Mouse (Mus musculus) heart, embryonic 13.5 days (tissue): ENCODE measurements at regions not wholly inside any gene's neighbourhood (a gene's known extent, or its start where the extent isn't known, plus 50 kb on each side); places are given as distances from the start of the nearest gene placed in this dataset.
"Not testable (repeated sequence)": the region's sequence is repeated elsewhere in the genome, so short reads cannot be mapped to it uniquely, and the experiment has no call there.

ENCODE experiments used
- ATAC-seq: fragments of 200-750 bp; cut with Nextera tagmentation; 2 replicates; pipeline ENCODE4 v1.8.0; 2017; ENCODE audit warnings: moderate TSS enrichment; ENCODE audit not compliant: insufficient number of reproducible peaks, low FRiP score, low TSS enrichment; ENCODE audit errors: extremely low read depth
- H3K27ac ChIP-seq: fragments of 300-500 bp; sonication (generic); replicated peaks from 2 replicates; pipeline ENCODE4 v1.5.1; 2015; ENCODE audit warnings: moderate library complexity, mild to moderate bottlenecking, inconsistent platforms
- H3K27me3 ChIP-seq: fragments of 300-500 bp; sonication (generic); replicated peaks from 2 replicates; pipeline ENCODE4 v1.6.1; 2015; ENCODE audit warnings: mild to moderate bottlenecking, inconsistent platforms
- H3K36me3 ChIP-seq: fragments of 300-500 bp; sonication (generic); 2 replicates; pipeline ENCODE4 v1.6.1; 2015; ENCODE audit warnings: mild to moderate bottlenecking, inconsistent platforms
- H3K4me1 ChIP-seq: fragments of 300-500 bp; sonication (generic); 2 replicates; pipeline ENCODE4 v1.6.1; 2015; ENCODE audit warnings: inconsistent platforms
- H3K4me2 ChIP-seq: fragments of 300-500 bp; sonication (generic); 2 replicates; pipeline ENCODE4 v1.6.1; 2015; ENCODE audit warnings: inconsistent platforms, mild to moderate bottlenecking, moderate library complexity
- H3K4me3 ChIP-seq: fragments of 300-500 bp; sonication (generic); 2 replicates; pipeline ENCODE4 v1.5.1; 2015; ENCODE audit warnings: moderate library complexity, mild to moderate bottlenecking, inconsistent platforms
- H3K9ac ChIP-seq: fragments of 300-500 bp; sonication (generic); 2 replicates; pipeline ENCODE4 v1.6.1; 2015; ENCODE audit warnings: inconsistent platforms, mild to moderate bottlenecking, moderate library complexity
- H3K9me3 ChIP-seq: fragments of 300-500 bp; sonication (generic); 2 replicates; pipeline ENCODE4 v1.6.1; 2016; ENCODE audit warnings: inconsistent platforms
- WGBS: fragments of 180-500 bp; shearing (Covaris S2); methylation state at CpG from one replicate; pipeline ENCODE4 v1.1.7; 2015; ENCODE audit warnings: mixed read lengths; 5-methylcytosine and 5-hydroxymethylcytosine counted together

- no peak overlapping the region for H3K4me3 ChIP-seq
- no peak overlapping the region for H3K9ac ChIP-seq
- WGBS = 65% methylated on average over 5 of the region's 5 CpGs
- peaks cover 11% of the 10 kb centered on the region for H3K4me1 ChIP-seq
- no peaks in the 10 kb centered on the region for H3K36me3 ChIP-seq
- H3K27ac ChIP-seq = no peak overlapping the region
- no peak for ATAC-seq
- H3K9me3 ChIP-seq = no peaks in the 10 kb centered on the region
- H3K27me3 ChIP-seq = peaks cover 4% of the 10 kb centered on the region; the same call in 1 of the 2 replicates
- no peak overlapping the region for H3K4me2 ChIP-seq
These were observed 85.0 kb downstream of the Glrx3 start for GRCm38 (mm10) chr7:137522450-137522849.

- Histone ChIP-seq H3K4me1 (no peaks in the 10 kb centered on the region), H3K4me3 (no peak overlapping the region), H3K4me2 (no peak overlapping the region), H3K27ac (no peak overlapping the region), H3K9me3 (no peaks in the 10 kb centered on the region), H3K27me3 (no peaks in the 10 kb centered on the region), H3K36me3 (no peaks in the 10 kb centered on the region), H3K9ac (no peak overlapping the region)
- WGBS = 62% methylated on average over 4 of the region's 4 CpGs
- ATAC-seq = no peak
These were observed 96.1 kb downstream of the Glrx3 start for GRCm38 (mm10) chr7:137533476-137533875.

- Histone ChIP-seq H3K4me2 (no peak overlapping the region), H3K4me1 (no peaks in the 10 kb centered on the region), H3K27me3 (no peaks in the 10 kb centered on the region), H3K36me3 (no peaks in the 10 kb centered on the region), H3K9ac (no peak overlapping the region), H3K9me3 (no peaks in the 10 kb centered on the region), H3K27ac (no peak overlapping the region), H3K4me3 (no peak overlapping the region)
- 19% methylated on average over 2 of the region's 2 CpGs for WGBS
- no peak for ATAC-seq
These were observed 112.6 kb downstream of the Glrx3 start for GRCm38 (mm10) chr7:137549991-137550390.

- no peak overlapping the region for H3K4me2 ChIP-seq
- H3K27ac ChIP-seq = no peak overlapping the region
- no peaks in the 10 kb centered on the region for H3K4me1 ChIP-seq
- H3K27me3 ChIP-seq = no peaks in the 10 kb centered on the region
- 72% methylated on average over 5 of the region's 5 CpGs for WGBS
- H3K4me3 ChIP-seq = no peak overlapping the region
- H3K9me3 ChIP-seq = no peaks in the 10 kb centered on the region
- no peaks in the 10 kb centered on the region for H3K36me3 ChIP-seq
- no peak for ATAC-seq
- H3K9ac ChIP-seq = no peak overlapping the region
These were observed 115.3 kb downstream of the Glrx3 start for GRCm38 (mm10) chr7:137552551-137553198.

GRCm38 (mm10) chr7:137555481-137555880 lies 118.1 kb downstream of the Glrx3 start:
- H3K4me1 ChIP-seq = no peaks in the 10 kb centered on the region
- no peaks in the 10 kb centered on the region for H3K36me3 ChIP-seq
- no peak overlapping the region for H3K4me3 ChIP-seq
- H3K9me3 ChIP-seq = no peaks in the 10 kb centered on the region
- H3K27me3 ChIP-seq = no peaks in the 10 kb centered on the region
- H3K27ac ChIP-seq = no peak overlapping the region
- 58% methylated on average over 2 of the region's 2 CpGs for WGBS
- no peak for ATAC-seq
- no peak overlapping the region for H3K9ac ChIP-seq
- H3K4me2 ChIP-seq = no peak overlapping the region

- ATAC-seq = no peak
- Histone ChIP-seq H3K27ac (no peak overlapping the region), H3K9me3 (no peaks in the 10 kb centered on the region), H3K27me3 (no peaks in the 10 kb centered on the region), H3K9ac (no peak overlapping the region), H3K36me3 (no peaks in the 10 kb centered on the region), H3K4me2 (no peak overlapping the region), H3K4me3 (no peak overlapping the region), H3K4me1 (no peaks in the 10 kb centered on the region)
- WGBS = 88% methylated on average over 3 of the region's 3 CpGs
These were observed 120.0 kb downstream of the Glrx3 start for GRCm38 (mm10) chr7:137557439-137557838.

- Histone ChIP-seq H3K27me3 (no peaks in the 10 kb centered on the region), H3K27ac (no peak overlapping the region), H3K9ac (no peak overlapping the region), H3K9me3 (no peaks in the 10 kb centered on the region), H3K4me1 (no peaks in the 10 kb centered on the region), H3K4me3 (no peak overlapping the region), H3K36me3 (no peaks in the 10 kb centered on the region), H3K4me2 (no peak overlapping the region)
- WGBS = 75% methylated on average over 3 of the region's 3 CpGs
- ATAC-seq = no peak
These were observed 121.5 kb downstream of the Glrx3 start for GRCm38 (mm10) chr7:137558871-137559270.

- Histone ChIP-seq H3K4me2 (no peak overlapping the region), H3K36me3 (no peaks in the 10 kb centered on the region), H3K4me1 (no peaks in the 10 kb centered on the region), H3K9me3 (no peaks in the 10 kb centered on the region), H3K27me3 (no peaks in the 10 kb centered on the region), H3K9ac (no peak overlapping the region), H3K27ac (no peak overlapping the region), H3K4me3 (no peak overlapping the region)
- no peak for ATAC-seq
- WGBS = 57% methylated on average over 2 of the region's 2 CpGs
These were observed 132.8 kb downstream of the Glrx3 start for GRCm38 (mm10) chr7:137570199-137570598.

GRCm38 (mm10) chr7:137575491-137575890 lies 138.1 kb downstream of the Glrx3 start:
- no peaks in the 10 kb centered on the region for H3K4me1 ChIP-seq
- 67% methylated on average over 3 of the region's 3 CpGs for WGBS
- no peaks in the 10 kb centered on the region for H3K9me3 ChIP-seq
- H3K36me3 ChIP-seq = no peaks in the 10 kb centered on the region
- no peak overlapping the region for H3K4me3 ChIP-seq
- no peak for ATAC-seq
- H3K27ac ChIP-seq = no peak overlapping the region
- no peaks in the 10 kb centered on the region for H3K27me3 ChIP-seq
- H3K9ac ChIP-seq = no peak overlapping the region
- no peak overlapping the region for H3K4me2 ChIP-seq

GRCm38 (mm10) chr7:137576251-137576650 lies 138.8 kb downstream of the Glrx3 start:
- Histone ChIP-seq H3K9ac (no peak overlapping the region), H3K27ac (no peak overlapping the region)
- ATAC-seq = no peak

GRCm38 (mm10) chr7:137583556-137583955 lies 146.1 kb downstream of the Glrx3 start:
- Histone ChIP-seq H3K36me3 (no peaks in the 10 kb centered on the region), H3K9ac (no peak overlapping the region), H3K27ac (no peak overlapping the region), H3K27me3 (no peaks in the 10 kb centered on the region), H3K4me3 (no peak overlapping the region), H3K4me1 (no peaks in the 10 kb centered on the region), H3K9me3 (no peaks in the 10 kb centered on the region), H3K4me2 (no peak overlapping the region)
- WGBS = 77% methylated on average over 2 of the region's 2 CpGs
- no peak for ATAC-seq

More at GRCm38 (mm10) chr7:137576251-137576650, 138.8 kb downstream of the Glrx3 start:
- 64% methylated on average over 6 of the region's 6 CpGs for WGBS
- H3K27me3 ChIP-seq = no peaks in the 10 kb centered on the region
- no peaks in the 10 kb centered on the region for H3K9me3 ChIP-seq
- no peak overlapping the region for H3K4me2 ChIP-seq
- no peaks in the 10 kb centered on the region for H3K36me3 ChIP-seq
- no peaks in the 10 kb centered on the region for H3K4me1 ChIP-seq
- H3K4me3 ChIP-seq = no peak overlapping the region

- H3K36me3 ChIP-seq, H3K4me1 ChIP-seq, H3K4me3 ChIP-seq, H3K9me3 ChIP-seq, H3K9ac ChIP-seq, ATAC-seq, H3K27me3 ChIP-seq, H3K4me2 ChIP-seq, H3K27ac ChIP-seq: not testable (repeated sequence)
- 63% methylated on average over 4 of the region's 4 CpGs for WGBS
These were observed 147.5 kb downstream of the Glrx3 start for GRCm38 (mm10) chr7:137584916-137585315.
